Mouse (Mus musculus) lung, embryonic 16.5 days (tissue): ENCODE results near the gene Itm2a. TPM values are rescaled to one million over a fixed set of nuclear protein-coding genes. Genes with fewer than 3 reads are reported as not detected.

ENCODE experiments used
- polyA plus RNA-seq: library from polyadenylated mRNA; unstranded; fragments of >200 nt; fragmentation: Nextera tagmentation; extraction: Ambion mirVana; gene quantifications from 2 replicates; pipeline ENCODE4 v1.2.1, GENCODE M21; 2015

Itm2a gene
- polyA plus RNA-seq, 1 experiment from 2014 or later: 356 TPM

Other genes with a start within 250 kb of the Itm2a start
- 0.09 and 0.15 TPM in 2 replicates for gene Gpr174, start 147.5 kb downstream of the Itm2a start, polyA plus RNA-seq